Mouse (Mus musculus): Measurements from ENCODE around the gene Zfp36l2. TPM values are rescaled to one million over a fixed set of nuclear protein-coding genes. Genes with fewer than 3 reads are reported as not detected.

Zfp36l2 gene
- polyA plus RNA-seq, 1 experiment from 2014 or later, result 9.6 TPM

DNA sequence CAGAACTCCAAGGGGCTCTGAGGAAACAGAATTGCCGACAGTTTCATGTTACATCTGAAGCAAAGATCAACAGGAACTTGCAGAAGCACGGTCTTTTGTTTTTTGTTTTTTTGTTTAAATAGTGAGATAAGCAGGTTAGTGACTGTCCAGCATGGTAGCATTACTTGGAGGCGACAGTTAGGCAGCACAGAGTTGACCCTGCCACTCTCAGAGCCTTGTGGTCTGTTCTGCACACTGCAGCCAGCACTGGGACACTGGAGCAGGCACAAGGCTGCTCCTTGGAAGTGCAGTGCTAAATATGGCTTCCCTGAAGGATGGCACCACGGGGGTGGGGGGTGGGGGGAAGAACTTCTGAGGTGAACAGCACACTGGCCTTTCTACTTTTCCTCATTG lies 7.3 kb upstream of the Zfp36l2 start:
- no peak overlapping the region for H3K4me3 ChIP-seq (ENCODE audit: control insufficient read depth in 1 of 2, insufficient read depth in 1 of 2, low read depth in 1 of 2, low read length in 2 of 2)
- no peak overlapping the region for H3K4me2 ChIP-seq (ENCODE audit: low read length)
- H3K9ac ChIP-seq (ENCODE audit: low read length), result no peak overlapping the region
- H3K4me1 ChIP-seq (ENCODE audit: control insufficient read depth in 2 of 2, insufficient read depth in 2 of 2, low read length in 2 of 2), result peaks cover 25 to 34% of the 10 kb centered on the region in 2 experiments
- ATAC-seq (ENCODE audit: insufficient number of reproducible peaks, insufficient read depth, low FRiP score, low read depth), result no peak
- WGBS, result 40% methylated on average over 4 of the region's 4 CpGs
- no peaks in the 10 kb centered on the region for H3K27me3 ChIP-seq (ENCODE audit: control insufficient read depth, insufficient read depth, low read length)
- H3K36me3 ChIP-seq (ENCODE audit: control insufficient read depth, insufficient read depth, low read length), result peaks cover 6% of the 10 kb centered on the region; the same call in 1 of the 2 replicates
- H3K27ac ChIP-seq (replicated peaks in 1 of 2; ENCODE audit: control insufficient read depth in 1 of 2, insufficient read depth in 1 of 2, low read depth in 2 of 2, low read length in 2 of 2), result 0 out of 4 replicates have a peak overlapping the region, but pooled peaks of 1 of the 2 experiments have one; percentile 6
- H3K9me3 ChIP-seq (ENCODE audit: control insufficient read depth, low read length), result no peaks in the 10 kb centered on the region

DNA sequence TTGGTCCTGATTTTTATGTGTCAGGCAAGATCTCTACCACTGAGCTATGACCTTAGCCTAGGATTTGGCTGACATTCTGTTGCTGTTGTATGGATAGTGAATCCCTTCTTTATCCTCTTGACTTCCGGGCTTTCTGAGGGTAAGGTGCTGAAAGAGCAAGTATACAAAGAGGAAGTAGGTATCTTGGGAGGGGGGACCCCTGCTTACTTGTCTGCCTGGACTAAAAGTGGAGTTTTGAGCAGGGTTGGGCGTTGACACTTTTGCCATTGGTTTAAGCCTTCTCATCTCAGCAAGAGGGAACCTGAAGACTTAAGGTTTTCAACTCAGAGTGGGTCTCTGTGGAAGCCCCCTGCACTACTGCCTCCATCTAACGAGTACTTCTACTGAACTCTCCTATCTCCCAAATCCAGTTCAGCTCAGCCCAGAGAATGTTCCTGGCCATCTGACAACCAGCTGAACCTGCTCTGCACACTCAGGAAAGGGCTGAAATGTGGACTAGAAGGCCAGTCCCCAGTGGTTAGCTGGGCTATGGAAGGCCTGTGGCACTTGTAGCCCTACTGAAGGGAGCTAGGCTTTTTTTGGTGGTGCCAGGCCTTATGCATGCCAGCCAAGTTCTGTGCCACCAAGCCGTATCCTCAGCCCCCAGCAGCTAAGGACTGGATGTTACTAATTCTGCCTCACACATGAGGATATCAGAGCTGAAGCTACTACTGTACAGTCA lies 6.7 kb upstream of the Zfp36l2 start:
- 0 out of 4 replicates have a peak overlapping the region, but pooled peaks of 1 of the 2 experiments have one; percentile 6 for H3K27ac ChIP-seq (replicated peaks in 1 of 2; ENCODE audit: control insufficient read depth in 1 of 2, insufficient read depth in 1 of 2, low read depth in 2 of 2, low read length in 2 of 2)
- peaks cover 6% of the 10 kb centered on the region; the same call in 1 of the 2 replicates for H3K36me3 ChIP-seq (ENCODE audit: control insufficient read depth, insufficient read depth, low read length)
- H3K4me3 ChIP-seq (ENCODE audit: control insufficient read depth in 1 of 2, insufficient read depth in 1 of 2, low read depth in 1 of 2, low read length in 2 of 2), result no peak overlapping the region
- WGBS, result 61% methylated on average over 4 of the region's 4 CpGs
- peaks cover 25 to 34% of the 10 kb centered on the region in 2 experiments for H3K4me1 ChIP-seq (ENCODE audit: control insufficient read depth in 2 of 2, insufficient read depth in 2 of 2, low read length in 2 of 2)
- H3K27me3 ChIP-seq (ENCODE audit: control insufficient read depth, insufficient read depth, low read length), result no peaks in the 10 kb centered on the region
- no peaks in the 10 kb centered on the region for H3K9me3 ChIP-seq (ENCODE audit: control insufficient read depth, low read length)
- no peak overlapping the region for H3K9ac ChIP-seq (ENCODE audit: low read length)
- no peak for ATAC-seq (ENCODE audit: insufficient number of reproducible peaks, insufficient read depth, low FRiP score, low read depth)
- no peak overlapping the region for H3K4me2 ChIP-seq (ENCODE audit: low read length)

GRCm38 (mm10) chr17:84193411-84193810 lies 5.7 kb upstream of the Zfp36l2 start:
- Histone ChIP-seq H3K9me3 (ENCODE audit: control insufficient read depth, low read length) (no peaks in the 10 kb centered on the region), H3K4me2 (ENCODE audit: low read length) (no peak overlapping the region), H3K9ac (ENCODE audit: low read length) (no peak overlapping the region), H3K4me1 (ENCODE audit: control insufficient read depth in 2 of 2, insufficient read depth in 2 of 2, low read length in 2 of 2) (peaks cover 33 to 43% of the 10 kb centered on the region in 2 experiments), H3K4me3 (ENCODE audit: control insufficient read depth in 1 of 2, insufficient read depth in 1 of 2, low read depth in 1 of 2, low read length in 2 of 2) (no peak overlapping the region), H3K27ac (replicated peaks in 1 of 2; ENCODE audit: control insufficient read depth in 1 of 2, insufficient read depth in 1 of 2, low read depth in 2 of 2, low read length in 2 of 2) (no peak overlapping the region), H3K27me3 (ENCODE audit: control insufficient read depth, insufficient read depth, low read length) (no peaks in the 10 kb centered on the region), H3K36me3 (ENCODE audit: control insufficient read depth, insufficient read depth, low read length) (peaks cover 6% of the 10 kb centered on the region; the same call in 1 of the 2 replicates)
- 83% methylated on average over 9 of the region's 9 CpGs for WGBS
- ATAC-seq (ENCODE audit: insufficient number of reproducible peaks, insufficient read depth, low FRiP score, low read depth), result no peak

GRCm38 (mm10) chr17:84191946-84192345 lies 4.2 kb upstream of the Zfp36l2 start:
- Histone ChIP-seq H3K27ac (replicated peaks in 1 of 2; ENCODE audit: control insufficient read depth in 1 of 2, insufficient read depth in 1 of 2, low read depth in 2 of 2, low read length in 2 of 2) (peak overlapping the region; percentile 53 to 62), H3K27me3 (ENCODE audit: control insufficient read depth, insufficient read depth, low read length) (no peaks in the 10 kb centered on the region), H3K4me1 (ENCODE audit: control insufficient read depth in 2 of 2, insufficient read depth in 2 of 2, low read length in 2 of 2) (peaks cover 28 to 36% of the 10 kb centered on the region in 2 experiments), H3K36me3 (ENCODE audit: control insufficient read depth, insufficient read depth, low read length) (peaks cover 6% of the 10 kb centered on the region; the same call in 1 of the 2 replicates), H3K9ac (ENCODE audit: low read length) (0 out of 2 replicates have a peak overlapping the region, but pooled peaks have one; percentile 4), H3K4me2 (ENCODE audit: low read length) (peak overlapping the region; percentile 4; the same call in 1 of the 2 replicates), H3K4me3 (ENCODE audit: control insufficient read depth in 1 of 2, insufficient read depth in 1 of 2, low read depth in 1 of 2, low read length in 2 of 2) (no peak overlapping the region), H3K9me3 (ENCODE audit: control insufficient read depth, low read length) (no peaks in the 10 kb centered on the region)
- ATAC-seq (ENCODE audit: insufficient number of reproducible peaks, insufficient read depth, low FRiP score, low read depth), result no peak
- 62% methylated on average over 4 of the region's 4 CpGs for WGBS

DNA sequence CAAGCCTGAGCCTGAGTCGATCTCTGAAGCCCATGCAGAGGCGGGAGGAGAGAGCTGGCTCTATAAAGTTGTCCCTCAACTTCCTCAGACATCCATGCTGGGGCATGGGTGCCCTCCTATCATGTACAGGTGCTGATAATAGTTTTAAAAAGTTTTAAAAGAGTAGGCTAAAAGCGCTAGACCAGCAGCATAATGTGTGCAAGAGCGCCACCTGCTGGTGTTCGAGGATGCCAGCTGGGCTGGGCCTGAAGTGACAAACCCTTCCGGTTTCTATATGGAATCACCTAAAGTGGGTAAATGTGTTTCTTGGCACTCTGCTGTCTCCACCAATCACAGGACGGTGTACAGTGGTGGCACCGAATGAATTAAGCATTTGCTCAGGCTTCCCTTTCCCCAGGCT lies 3.1 kb upstream of the Zfp36l2 start:
- Histone ChIP-seq H3K4me3 (ENCODE audit: control insufficient read depth in 1 of 2, insufficient read depth in 1 of 2, low read depth in 1 of 2, low read length in 2 of 2) (no peak overlapping the region), H3K9ac (ENCODE audit: low read length) (no peak overlapping the region), H3K4me2 (ENCODE audit: low read length) (no peak overlapping the region), H3K4me1 (ENCODE audit: control insufficient read depth in 2 of 2, insufficient read depth in 2 of 2, low read length in 2 of 2) (peaks cover 28 to 36% of the 10 kb centered on the region in 2 experiments), H3K27ac (replicated peaks in 1 of 2; ENCODE audit: control insufficient read depth in 1 of 2, insufficient read depth in 1 of 2, low read depth in 2 of 2, low read length in 2 of 2) (no peak overlapping the region), H3K9me3 (ENCODE audit: control insufficient read depth, low read length) (no peaks in the 10 kb centered on the region), H3K36me3 (ENCODE audit: control insufficient read depth, insufficient read depth, low read length) (peaks cover 14% of the 10 kb centered on the region; the same call in 1 of the 2 replicates), H3K27me3 (ENCODE audit: control insufficient read depth, insufficient read depth, low read length) (no peaks in the 10 kb centered on the region)
- no peak for ATAC-seq (ENCODE audit: insufficient number of reproducible peaks, insufficient read depth, low FRiP score, low read depth)
- 30% methylated on average over 8 of the region's 8 CpGs for WGBS

DNA sequence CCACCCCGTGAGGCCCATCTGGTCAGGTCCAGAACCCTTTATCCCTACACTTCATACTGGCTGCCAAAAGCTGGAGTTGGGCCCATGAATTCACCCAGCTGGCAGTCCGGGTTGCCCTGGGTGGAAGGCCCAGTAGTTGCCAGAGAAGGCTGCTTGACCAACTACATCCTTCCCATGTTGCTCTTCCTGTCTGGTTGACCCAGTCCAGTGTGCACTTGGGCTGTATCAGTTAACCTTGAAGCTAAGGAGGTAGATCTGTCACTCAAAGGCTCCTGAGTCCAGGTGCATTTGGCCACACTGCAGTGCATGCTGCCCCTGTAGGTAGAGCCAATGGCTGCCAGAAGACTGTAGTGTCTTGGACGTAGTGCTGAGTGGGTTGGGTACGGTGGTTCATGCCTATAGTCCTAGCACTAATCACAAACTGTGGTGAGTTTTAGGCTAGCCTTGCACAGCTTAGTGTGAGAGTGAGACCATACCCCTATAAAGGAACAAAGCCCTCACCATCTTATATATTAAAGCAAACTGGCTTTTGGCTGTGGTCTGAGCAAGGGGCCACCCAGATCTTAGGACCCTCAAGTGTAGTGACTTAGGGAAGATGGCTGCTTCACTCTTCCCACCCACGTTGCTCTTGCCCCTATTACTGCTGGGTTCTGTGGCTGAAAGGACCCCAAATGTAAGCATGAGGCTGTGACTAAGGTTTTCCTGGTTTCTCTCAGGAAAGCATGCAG lies 1.5 kb upstream of the Zfp36l2 start:
- peak overlapping the region; percentile 84 for H3K9ac ChIP-seq (ENCODE audit: low read length)
- peak overlapping the region; percentile 96 to 99 for H3K27ac ChIP-seq (replicated peaks in 1 of 2; ENCODE audit: control insufficient read depth in 1 of 2, insufficient read depth in 1 of 2, low read depth in 2 of 2, low read length in 2 of 2)
- peaks cover 21 to 31% of the 10 kb centered on the region in 2 experiments for H3K4me1 ChIP-seq (ENCODE audit: control insufficient read depth in 2 of 2, insufficient read depth in 2 of 2, low read length in 2 of 2)
- H3K27me3 ChIP-seq (ENCODE audit: control insufficient read depth, insufficient read depth, low read length), result no peaks in the 10 kb centered on the region
- H3K9me3 ChIP-seq (ENCODE audit: control insufficient read depth, low read length), result no peaks in the 10 kb centered on the region
- WGBS, result 78% methylated on average over 5 of the region's 5 CpGs
- no peak for ATAC-seq (ENCODE audit: insufficient number of reproducible peaks, insufficient read depth, low FRiP score, low read depth)
- H3K36me3 ChIP-seq (ENCODE audit: control insufficient read depth, insufficient read depth, low read length), result peaks cover 21% of the 10 kb centered on the region; the same call in 1 of the 2 replicates
- H3K4me3 ChIP-seq (ENCODE audit: control insufficient read depth in 1 of 2, insufficient read depth in 1 of 2, low read depth in 1 of 2, low read length in 2 of 2), result no peak overlapping the region
- peak overlapping the region; percentile 96 for H3K4me2 ChIP-seq (ENCODE audit: low read length)

DNA sequence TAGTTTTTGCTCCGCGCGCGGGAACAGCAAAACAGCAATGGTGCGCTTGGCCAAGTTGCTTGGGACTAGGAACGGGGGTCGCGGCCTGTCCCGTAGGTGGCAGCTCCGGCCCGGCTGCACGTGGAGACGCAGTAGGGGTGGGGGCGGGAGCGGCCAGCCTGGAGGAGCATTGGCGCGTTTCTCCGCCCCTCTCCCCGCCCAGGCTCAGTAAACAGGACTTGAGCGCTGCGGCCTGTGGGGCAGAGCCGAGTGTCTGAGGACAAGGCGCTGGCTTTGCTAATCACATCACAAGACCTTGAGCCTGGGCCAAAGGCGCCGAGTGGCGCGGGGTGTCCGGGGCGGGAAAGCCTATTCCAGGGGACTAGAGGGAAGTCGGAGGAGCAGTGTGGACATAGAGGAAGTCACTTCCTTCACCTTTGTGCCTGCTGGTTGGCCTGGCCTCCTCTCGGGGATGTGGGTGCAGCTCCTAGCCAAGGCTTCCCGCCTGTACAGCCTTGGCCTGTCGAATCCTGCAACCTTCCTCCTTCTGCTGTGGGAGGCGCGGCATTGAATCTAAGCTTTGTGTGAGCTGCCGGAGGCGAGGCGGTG lies 721 bp upstream of the Zfp36l2 start:
- peaks cover 21 to 33% of the 10 kb centered on the region in 2 experiments for H3K4me1 ChIP-seq (ENCODE audit: control insufficient read depth in 2 of 2, insufficient read depth in 2 of 2, low read length in 2 of 2)
- H3K9me3 ChIP-seq (ENCODE audit: control insufficient read depth, low read length), result no peaks in the 10 kb centered on the region

More for the DNA sequence above, 721 bp upstream of the Zfp36l2 start:
- peak; percentile 81 for ATAC-seq (ENCODE audit: insufficient number of reproducible peaks, insufficient read depth, low FRiP score, low read depth)
- no peaks in the 10 kb centered on the region for H3K27me3 ChIP-seq (ENCODE audit: control insufficient read depth, insufficient read depth, low read length)
- H3K4me3 ChIP-seq (ENCODE audit: control insufficient read depth in 1 of 2, insufficient read depth in 1 of 2, low read depth in 1 of 2, low read length in 2 of 2), result peak overlapping the region; percentile 57 to 74
- WGBS, result 3% methylated on average over 38 of the region's 38 CpGs
- peaks cover 21% of the 10 kb centered on the region; the same call in 1 of the 2 replicates for H3K36me3 ChIP-seq (ENCODE audit: control insufficient read depth, insufficient read depth, low read length)
- peak overlapping the region; percentile 96 to 99 for H3K27ac ChIP-seq (replicated peaks in 1 of 2; ENCODE audit: control insufficient read depth in 1 of 2, insufficient read depth in 1 of 2, low read depth in 2 of 2, low read length in 2 of 2)
- peak overlapping the region; percentile 96 for H3K4me2 ChIP-seq (ENCODE audit: low read length)
- peak overlapping the region; percentile 84 for H3K9ac ChIP-seq (ENCODE audit: low read length)

All from heart, embryonic 14.5 days (tissue).